Mouse (Mus musculus) G1E-ER4 (cell line): ENCODE data around the gene Gar1. TPM values are rescaled to one million over a fixed set of nuclear protein-coding genes. Genes with fewer than 3 reads are reported as not detected.

ENCODE experiments used
- GATA1 ChIP-seq: IDR thresholded peaks from one replicate; pipeline ENCODE4 v1.8.0; 2012; ENCODE audit warnings: low read length, inconsistent platforms
- polyA plus RNA-seq: library from polyadenylated mRNA; stranded (reverse); fragments of >175 nt; gene quantifications from 2 replicates; pipeline ENCODE4 v1.2.3, GENCODE M21; 2012

Gene Gar1
- 133 and 197 TPM in 2 replicates for polyA plus RNA-seq

- no peak for TF ChIP-seq GATA1
Measured at GRCm38 (mm10) chr3:129831035-129831568, at the start of gene Gar1. Gene Gar1, minus strand, starts transcription at chr3:129831396.

DNA sequence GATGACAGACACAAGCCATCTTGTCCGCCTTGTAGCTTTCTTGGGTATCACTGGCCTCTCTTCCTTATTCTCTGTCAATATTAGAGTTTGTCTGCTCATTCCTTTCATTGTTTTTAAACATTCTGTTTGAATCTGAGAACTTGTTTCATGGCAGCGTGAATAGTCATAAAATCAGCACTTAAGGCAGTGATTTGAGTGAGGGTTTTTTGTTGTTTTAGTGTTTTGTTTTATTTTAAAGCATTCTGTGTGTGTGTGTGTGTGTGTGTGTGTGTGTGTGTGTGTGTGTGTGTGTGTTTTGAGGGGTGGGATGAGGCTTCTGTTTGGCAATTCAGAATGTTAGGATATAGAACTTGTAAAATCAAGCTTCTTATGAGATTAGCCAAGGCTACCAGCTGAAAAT is 48.7 kb upstream of the Gar1 start:
- no peak for TF ChIP-seq GATA1

GRCm38 (mm10) chr3:129879131-129879757 is 48.0 kb upstream of the Gar1 start:
- TF ChIP-seq GATA1 = no peak

- TF ChIP-seq GATA1 = no peak
Measured at GRCm38 (mm10) chr3:129878405-129879021, 47.3 kb upstream of the Gar1 start, which contains the start of gene Pla2g12a. Gene Pla2g12a, plus strand, starts transcription at chr3:129878606.

GRCm38 (mm10) chr3:129877327-129877726 is 46.1 kb upstream of the Gar1 start:
- TF ChIP-seq GATA1 = no peak

- no peak for TF ChIP-seq GATA1
Measured at GRCm38 (mm10) chr3:129863698-129864097, 32.5 kb upstream of the Gar1 start.

- no peak for TF ChIP-seq GATA1
Measured at GRCm38 (mm10) chr3:129862592-129862991, 31.4 kb upstream of the Gar1 start.

DNA sequence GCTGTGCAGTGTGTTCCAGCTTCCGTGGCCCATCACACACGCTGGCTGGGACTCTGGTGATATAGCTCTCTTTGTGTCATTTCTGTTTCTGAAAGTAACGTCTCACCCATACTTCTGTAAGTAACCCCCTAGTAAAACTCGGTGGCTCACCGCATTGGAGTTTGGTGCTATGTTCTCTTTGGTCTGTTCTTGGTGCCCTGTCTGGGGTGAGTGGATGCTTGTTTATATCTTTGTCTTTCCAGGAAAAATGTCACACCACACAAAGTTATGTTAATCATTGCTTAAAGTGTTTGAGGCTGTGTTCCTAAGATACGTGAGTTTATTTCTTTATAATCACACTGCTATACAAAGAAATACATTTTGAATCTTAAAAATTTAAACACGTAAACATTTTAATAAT is 15.7 kb upstream of the Gar1 start:
- no peak for TF ChIP-seq GATA1

GRCm38 (mm10) chr3:129845868-129846267 is 14.7 kb upstream of the Gar1 start:
- TF ChIP-seq GATA1 = no peak

DNA sequence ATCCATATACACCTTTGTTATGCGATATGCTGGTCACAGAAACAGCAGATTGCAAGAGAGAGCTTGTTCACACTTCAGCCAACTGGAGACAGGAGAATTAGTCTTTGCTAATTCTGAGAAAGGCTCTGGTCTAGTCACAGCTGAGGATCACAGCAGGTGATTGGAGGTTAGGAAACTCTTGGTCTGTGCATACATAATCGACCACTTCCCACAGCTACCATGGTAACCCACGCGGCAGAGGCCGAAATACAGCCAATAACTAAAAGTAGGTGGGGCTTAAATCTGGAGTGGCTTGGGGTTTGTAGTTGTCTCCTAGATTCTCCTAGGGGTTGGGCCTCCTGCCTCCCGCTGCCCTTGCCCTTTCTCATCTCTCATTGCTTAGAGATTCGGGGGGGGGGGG is 6.8 kb upstream of the Gar1 start:
- no peak for TF ChIP-seq GATA1

- TF ChIP-seq GATA1 = no peak
Measured at GRCm38 (mm10) chr3:129836965-129837364, 5.8 kb upstream of the Gar1 start.

DNA sequence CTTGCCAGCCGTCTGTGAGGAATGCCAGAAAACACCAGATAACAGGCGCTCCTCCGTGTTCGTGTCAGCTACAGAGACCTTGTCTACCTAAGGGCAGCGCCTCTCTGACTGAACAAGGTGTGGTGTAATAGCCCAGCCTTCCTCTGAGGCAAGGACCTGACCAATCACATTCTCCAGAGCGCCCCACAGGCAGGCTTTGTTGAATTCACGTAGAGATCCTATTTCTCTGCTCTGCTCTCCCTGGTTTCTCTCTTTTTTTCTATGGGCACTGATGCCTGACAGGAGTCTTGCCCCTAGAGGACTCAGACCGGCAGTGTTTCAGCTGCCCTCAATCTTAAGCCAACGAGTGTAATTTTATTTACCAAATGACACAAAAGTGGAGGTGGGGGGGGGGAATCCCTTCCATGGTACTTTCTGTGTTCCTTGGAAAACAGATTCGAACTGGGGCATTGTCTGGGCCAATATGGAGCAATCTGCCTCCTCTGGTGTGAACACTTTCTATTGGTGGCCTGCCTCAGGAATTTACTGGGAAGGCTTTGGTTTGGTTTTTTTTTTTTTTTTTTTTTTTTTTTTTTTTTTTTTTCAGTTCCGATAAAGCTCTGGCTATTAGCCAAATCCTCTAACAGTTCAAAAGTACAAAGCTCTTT is 5.0 kb upstream of the Gar1 start:
- TF ChIP-seq GATA1 = no peak

GRCm38 (mm10) chr3:129835388-129835934 is 4.3 kb upstream of the Gar1 start, which contains the start of gene Cfi:
Gene Cfi, plus strand, starts transcription at chr3:129835884.
- TF ChIP-seq GATA1 = no peak

- no peak for TF ChIP-seq GATA1
Measured at GRCm38 (mm10) chr3:129830626-129831025, 570 bp downstream of the Gar1 start.

DNA sequence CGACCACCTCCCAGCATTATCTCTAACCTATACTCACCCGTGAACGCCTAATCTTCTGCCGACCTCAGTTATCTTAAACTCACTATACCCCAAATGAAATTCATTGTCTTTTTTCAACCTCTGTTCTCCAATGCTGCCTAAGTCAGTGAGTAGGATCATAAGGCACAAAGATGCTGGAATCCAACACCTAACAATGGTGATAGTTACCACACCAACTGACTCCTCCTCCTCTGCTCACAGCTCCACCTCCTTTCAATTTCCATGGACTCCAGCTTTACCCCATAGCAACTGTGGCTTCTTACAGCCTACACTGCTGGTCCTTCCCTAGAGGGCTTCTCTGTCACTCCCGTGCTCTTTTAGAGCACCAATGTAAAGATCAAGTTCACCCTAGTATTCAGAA is 3.5 kb downstream of the Gar1 start:
- no peak for TF ChIP-seq GATA1

DNA sequence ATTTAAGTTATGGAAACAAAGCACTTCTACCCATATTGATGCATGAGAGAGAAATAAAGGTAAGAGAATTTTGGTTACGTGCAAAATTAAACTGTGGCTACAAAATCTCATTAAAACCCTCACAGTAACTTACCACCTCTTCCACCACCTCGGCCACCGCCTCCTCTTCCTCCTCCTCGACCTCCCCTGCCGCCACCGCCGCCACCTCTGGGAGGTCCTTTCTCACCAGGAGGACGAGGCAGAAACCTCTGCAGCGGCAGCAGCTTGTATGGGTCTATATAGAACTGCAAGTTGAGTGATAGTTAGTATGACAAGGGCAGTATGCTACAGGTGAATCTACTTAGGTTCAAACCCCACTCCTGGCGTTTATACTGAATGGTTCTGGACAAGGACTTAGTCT is 4.5 kb downstream of the Gar1 start:
- TF ChIP-seq GATA1 = no peak

GRCm38 (mm10) chr3:129824891-129825290 is 6.3 kb downstream of the Gar1 start:
- TF ChIP-seq GATA1 = no peak
